Mouse (Mus musculus): ENCODE measurements at regions not wholly inside any gene's neighbourhood (a gene's known extent, or its start where the extent isn't known, plus 50 kb on each side); places are given as distances from the start of the nearest gene placed in this dataset.

DNA sequence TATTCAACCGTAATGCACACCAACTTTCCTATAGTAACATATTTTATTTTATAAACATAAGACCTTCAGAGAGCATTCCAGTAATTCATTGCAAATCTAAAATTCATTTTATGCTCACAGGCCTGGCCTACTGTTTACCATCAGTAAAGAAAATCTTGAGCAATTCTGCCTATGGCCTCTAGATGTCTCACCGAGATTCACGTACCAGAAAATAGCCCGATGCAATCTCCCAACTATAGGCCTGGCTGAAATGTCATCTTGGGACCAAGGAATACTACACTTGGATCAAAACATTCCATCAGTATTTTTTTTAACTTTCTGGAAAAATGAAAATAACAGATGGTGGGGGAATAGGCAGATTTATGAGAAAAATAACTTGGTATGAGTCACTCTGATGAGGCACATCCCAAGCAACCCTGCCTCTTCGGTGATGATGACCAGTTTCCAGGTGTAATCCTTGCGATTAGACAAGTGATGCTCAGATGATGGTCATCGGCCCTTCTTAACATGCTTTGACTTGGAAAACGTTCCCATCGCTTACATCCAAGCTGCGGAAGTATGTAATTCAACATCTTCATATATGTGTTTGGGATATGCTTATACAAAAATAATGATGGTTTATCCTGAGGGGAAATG lies 439.9 kb downstream of the Nyap2 start:
- H3K9ac ChIP-seq (ENCODE audit: low read depth, poor library complexity, severe bottlenecking): no peak overlapping the region
- no peak overlapping the region for H3K4me3 ChIP-seq (ENCODE audit: low read depth, low read length)
- no peak overlapping the region for H3K27ac ChIP-seq (ENCODE audit: insufficient read depth, low read length)
- H3K9me3 ChIP-seq (replicated peaks; ENCODE audit: control insufficient read depth, insufficient read depth, low read length, poor library complexity, severe bottlenecking): no peaks in the 10 kb centered on the region
- TF ChIP-seq CTCF (IDR thresholded peaks at IDR 0.05; ENCODE audit: low read depth, low read length) (peak; percentile 5), EP300 (IDR thresholded peaks at IDR 0.05; ENCODE audit: insufficient read depth, low read depth, low read length) (no peak)
- H3K36me3 ChIP-seq (ENCODE audit: control insufficient read depth, insufficient read depth, low read length, poor library complexity, severe bottlenecking): no peaks in the 10 kb centered on the region
- no peaks in the 10 kb centered on the region for H3K27me3 ChIP-seq (ENCODE audit: control insufficient read depth, insufficient read depth, low read length, poor library complexity, severe bottlenecking)
- H3K4me1 ChIP-seq (ENCODE audit: control insufficient read depth, insufficient read depth, low read length): no peaks in the 10 kb centered on the region

GRCm38 (mm10) chr1:81520420-81521273 lies 443.9 kb downstream of the Nyap2 start:
- Histone ChIP-seq H3K9ac (ENCODE audit: low read depth, poor library complexity, severe bottlenecking) (no peak overlapping the region), H3K9me3 (replicated peaks; ENCODE audit: control insufficient read depth, insufficient read depth, low read length, poor library complexity, severe bottlenecking) (no peaks in the 10 kb centered on the region), H3K4me1 (ENCODE audit: control insufficient read depth, insufficient read depth, low read length) (no peaks in the 10 kb centered on the region), H3K27me3 (ENCODE audit: control insufficient read depth, insufficient read depth, low read length, poor library complexity, severe bottlenecking) (no peaks in the 10 kb centered on the region), H3K4me3 (ENCODE audit: low read depth, low read length) (no peak overlapping the region), H3K27ac (ENCODE audit: insufficient read depth, low read length) (no peak overlapping the region), H3K36me3 (ENCODE audit: control insufficient read depth, insufficient read depth, low read length, poor library complexity, severe bottlenecking) (no peaks in the 10 kb centered on the region)
- TF ChIP-seq POLR2A (IDR thresholded peaks at IDR 0.05; ENCODE audit: insufficient read depth, low read length) (no peak), CTCF (IDR thresholded peaks at IDR 0.05; ENCODE audit: low read depth, low read length) (no peak), EP300 (IDR thresholded peaks at IDR 0.05; ENCODE audit: insufficient read depth, low read depth, low read length) (no peak)

- TF ChIP-seq EP300 (IDR thresholded peaks at IDR 0.05; ENCODE audit: insufficient read depth, low read depth, low read length): no peak
- TF ChIP-seq CTCF (IDR thresholded peaks at IDR 0.05; ENCODE audit: low read depth, low read length): no peak
- no peak for TF ChIP-seq POLR2A (IDR thresholded peaks at IDR 0.05; ENCODE audit: insufficient read depth, low read length)
- Histone ChIP-seq H3K36me3 (ENCODE audit: control insufficient read depth, insufficient read depth, low read length, poor library complexity, severe bottlenecking) (no peaks in the 10 kb centered on the region), H3K27me3 (ENCODE audit: control insufficient read depth, insufficient read depth, low read length, poor library complexity, severe bottlenecking) (no peaks in the 10 kb centered on the region), H3K4me3 (ENCODE audit: low read depth, low read length) (no peak overlapping the region), H3K4me1 (ENCODE audit: control insufficient read depth, insufficient read depth, low read length) (no peaks in the 10 kb centered on the region), H3K27ac (ENCODE audit: insufficient read depth, low read length) (no peak overlapping the region), H3K9me3 (replicated peaks; ENCODE audit: control insufficient read depth, insufficient read depth, low read length, poor library complexity, severe bottlenecking) (no peaks in the 10 kb centered on the region), H3K9ac (ENCODE audit: low read depth, poor library complexity, severe bottlenecking) (no peak overlapping the region)
These were observed 446.2 kb downstream of the Nyap2 start for GRCm38 (mm10) chr1:81522929-81523328.

- H3K36me3 ChIP-seq (ENCODE audit: control insufficient read depth, insufficient read depth, low read length, poor library complexity, severe bottlenecking): no peaks in the 10 kb centered on the region
- no peaks in the 10 kb centered on the region for H3K9me3 ChIP-seq (replicated peaks; ENCODE audit: control insufficient read depth, insufficient read depth, low read length, poor library complexity, severe bottlenecking)
- H3K27ac ChIP-seq (ENCODE audit: insufficient read depth, low read length): no peak overlapping the region
- H3K27me3 ChIP-seq (ENCODE audit: control insufficient read depth, insufficient read depth, low read length, poor library complexity, severe bottlenecking): no peaks in the 10 kb centered on the region
- H3K4me1 ChIP-seq (ENCODE audit: control insufficient read depth, insufficient read depth, low read length): no peaks in the 10 kb centered on the region
- no peak overlapping the region for H3K9ac ChIP-seq (ENCODE audit: low read depth, poor library complexity, severe bottlenecking)
- TF ChIP-seq POLR2A (IDR thresholded peaks at IDR 0.05; ENCODE audit: insufficient read depth, low read length): no peak
- no peak for TF ChIP-seq CTCF (IDR thresholded peaks at IDR 0.05; ENCODE audit: low read depth, low read length)
- no peak for TF ChIP-seq EP300 (IDR thresholded peaks at IDR 0.05; ENCODE audit: insufficient read depth, low read depth, low read length)
- H3K4me3 ChIP-seq (ENCODE audit: low read depth, low read length): no peak overlapping the region
These were observed 449.1 kb downstream of the Nyap2 start for GRCm38 (mm10) chr1:81525821-81526220.

GRCm38 (mm10) chr1:81537836-81538235 lies 461.1 kb downstream of the Nyap2 start:
- no peaks in the 10 kb centered on the region for H3K36me3 ChIP-seq (ENCODE audit: control insufficient read depth, insufficient read depth, low read length, poor library complexity, severe bottlenecking)
- H3K4me3 ChIP-seq (ENCODE audit: low read depth, low read length): no peak overlapping the region
- no peak for TF ChIP-seq POLR2A (IDR thresholded peaks at IDR 0.05; ENCODE audit: insufficient read depth, low read length)
- no peak for TF ChIP-seq EP300 (IDR thresholded peaks at IDR 0.05; ENCODE audit: insufficient read depth, low read depth, low read length)
- no peak for TF ChIP-seq CTCF (IDR thresholded peaks at IDR 0.05; ENCODE audit: low read depth, low read length)
- no peak overlapping the region for H3K27ac ChIP-seq (ENCODE audit: insufficient read depth, low read length)
- H3K27me3 ChIP-seq (ENCODE audit: control insufficient read depth, insufficient read depth, low read length, poor library complexity, severe bottlenecking): no peaks in the 10 kb centered on the region
- H3K9ac ChIP-seq (ENCODE audit: low read depth, poor library complexity, severe bottlenecking): no peak overlapping the region
- H3K4me1 ChIP-seq (ENCODE audit: control insufficient read depth, insufficient read depth, low read length): no peaks in the 10 kb centered on the region
- no peaks in the 10 kb centered on the region for H3K9me3 ChIP-seq (replicated peaks; ENCODE audit: control insufficient read depth, insufficient read depth, low read length, poor library complexity, severe bottlenecking)

Data from ES-Bruce4 (cell line).